Mouse (Mus musculus): ENCODE data around the gene Gm20708.
"Not testable (repeated sequence)": the region's sequence is repeated elsewhere in the genome, so short reads cannot be mapped to it uniquely, and the experiment has no call there.

The Gm20708 gene

GRCm38 (mm10) chr11:117810401-117811046, 1.1 kb downstream of the Gm20708 start:
- in situ Hi-C loops (cut with MboI) = no loop called here

GRCm38 (mm10) chr11:117813867-117814266, 4.4 kb downstream of the Gm20708 start:
- in situ Hi-C loops (cut with MboI) = no loop called here

DNA sequence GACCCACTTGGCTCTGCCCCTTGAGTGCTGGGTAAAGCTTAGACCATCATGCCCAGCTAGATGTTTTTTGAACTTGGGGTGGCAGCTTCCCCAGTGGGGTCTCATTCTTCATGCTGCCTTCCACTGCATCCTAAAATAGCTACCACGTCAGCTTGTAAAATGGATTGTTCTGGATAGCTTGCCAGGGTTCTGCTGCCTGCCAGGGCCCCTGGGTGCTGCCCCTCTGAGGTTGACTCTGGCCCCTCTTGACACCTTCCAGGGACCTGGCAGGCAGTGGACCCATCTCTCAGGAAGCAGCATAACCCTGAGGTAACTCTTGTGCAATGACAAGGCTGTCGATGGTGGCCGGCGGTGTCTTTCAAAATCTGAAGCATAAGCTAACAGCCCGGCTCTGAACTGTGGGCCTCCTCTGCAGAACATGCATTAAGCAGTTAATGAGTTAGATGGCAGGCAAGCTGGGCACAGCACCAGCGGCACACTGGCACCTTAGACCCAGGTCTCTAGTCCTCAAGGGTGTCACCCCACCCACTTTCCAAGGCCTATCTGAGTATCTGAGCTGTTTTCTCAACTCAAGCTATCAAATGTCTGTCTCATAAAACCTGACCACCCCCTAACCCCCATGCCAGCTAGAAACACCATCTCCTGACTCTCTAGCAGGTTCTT, 5.4 kb downstream of the Gm20708 start:
- in situ Hi-C loops (cut with MboI) = no loop called here

DNA sequence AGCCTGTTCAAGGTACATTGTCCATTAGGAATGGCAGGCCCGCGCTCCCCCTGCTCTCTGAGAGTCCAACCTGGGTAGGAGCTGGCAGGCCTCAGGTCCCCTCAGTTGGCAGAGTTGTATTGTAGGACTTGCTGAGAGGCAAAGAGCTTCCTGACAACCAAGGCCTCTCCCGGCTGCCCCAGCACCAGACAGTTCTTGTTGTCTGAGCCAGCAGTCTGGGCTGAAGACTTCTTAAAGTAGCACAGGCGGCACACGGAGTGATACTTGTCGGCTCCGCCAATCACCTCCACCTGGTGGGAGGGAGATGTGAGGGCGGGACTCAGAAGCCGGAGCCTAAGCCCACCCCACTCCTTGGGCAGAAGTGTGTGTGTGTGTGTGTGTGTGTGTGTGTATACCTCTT, 6.4 kb downstream of the Gm20708 start:
- in situ Hi-C loops (cut with MboI) = not testable (repeated sequence)

DNA sequence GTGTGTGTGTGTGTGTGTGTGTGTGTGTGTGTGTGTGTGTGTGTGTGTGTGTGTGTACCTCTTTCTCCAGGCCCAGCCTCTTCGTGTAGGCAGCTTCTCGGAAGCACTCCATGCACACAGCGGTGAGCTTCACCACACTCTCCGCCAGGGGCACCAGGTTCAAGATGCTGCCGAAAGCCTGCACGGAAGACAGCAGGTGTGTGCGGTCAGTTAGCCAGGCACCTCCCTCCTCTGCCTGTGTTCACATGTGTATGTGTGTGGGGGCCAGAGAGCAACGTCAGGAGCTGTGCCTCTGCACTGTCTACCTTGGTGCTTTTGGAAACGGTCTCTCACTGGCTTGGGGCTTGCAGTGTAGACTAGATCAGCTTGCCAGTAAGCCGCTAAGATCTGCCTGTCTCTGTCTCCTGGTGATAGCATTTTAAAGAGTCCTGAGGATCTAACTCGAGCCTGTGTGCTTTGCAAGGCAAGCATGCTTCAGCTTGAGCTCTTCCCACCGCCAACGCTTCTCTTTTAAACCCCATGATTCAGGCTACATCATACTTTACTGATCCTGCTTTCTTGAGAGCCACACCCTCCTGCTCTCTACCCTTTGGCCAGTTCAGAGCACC, 7.0 kb downstream of the Gm20708 start:
- in situ Hi-C loops (cut with MboI) = no loop called here

DNA sequence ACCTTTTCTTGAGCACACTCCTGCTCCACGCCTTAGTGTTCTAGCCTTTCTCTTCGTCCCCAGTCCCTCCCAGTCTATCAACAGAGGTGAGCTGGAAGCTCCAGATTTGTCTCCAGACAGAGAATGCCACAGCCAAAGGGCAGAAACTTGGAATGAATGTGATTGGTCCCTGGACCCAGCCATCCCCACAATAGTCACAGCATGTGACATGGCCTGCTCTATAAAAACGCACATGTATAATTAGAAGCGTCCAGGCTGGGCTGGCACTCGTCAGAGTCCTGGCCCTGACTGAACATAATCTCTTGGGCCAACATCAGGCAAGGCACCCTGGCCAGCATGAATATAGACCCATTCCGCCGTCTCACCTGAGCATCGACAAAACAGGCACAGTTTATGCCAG, 9.6 kb downstream of the Gm20708 start:
- in situ Hi-C loops (cut with MboI) = no loop called here

GRCm38 (mm10) chr11:117820173-117820572, 10.7 kb downstream of the Gm20708 start:
- in situ Hi-C loops (cut with MboI) = loop anchor here (5.0 to 10.0 kb wide), 2 partner anchors 108 to 435 kb away; no protein-coding TSS in a partner anchor

- in situ Hi-C loops (cut with MboI) = loop anchor here (5.0 to 10.0 kb wide), 2 partner anchors 110 to 437 kb away; no protein-coding TSS in a partner anchor
Measured at GRCm38 (mm10) chr11:117821868-117822267, 12.4 kb downstream of the Gm20708 start.

- in situ Hi-C loops (cut with MboI) = loop anchor here (5.0 to 10.0 kb wide), 2 partner anchors 110 to 438 kb away; no protein-coding TSS in a partner anchor
Measured at GRCm38 (mm10) chr11:117822728-117823241, 13.3 kb downstream of the Gm20708 start.

GRCm38 (mm10) chr11:117823411-117823810, 13.9 kb downstream of the Gm20708 start:
- in situ Hi-C loops (cut with MboI) = loop anchor here (5.0 to 10.0 kb wide), 2 partner anchors 111 to 439 kb away; no protein-coding TSS in a partner anchor

DNA sequence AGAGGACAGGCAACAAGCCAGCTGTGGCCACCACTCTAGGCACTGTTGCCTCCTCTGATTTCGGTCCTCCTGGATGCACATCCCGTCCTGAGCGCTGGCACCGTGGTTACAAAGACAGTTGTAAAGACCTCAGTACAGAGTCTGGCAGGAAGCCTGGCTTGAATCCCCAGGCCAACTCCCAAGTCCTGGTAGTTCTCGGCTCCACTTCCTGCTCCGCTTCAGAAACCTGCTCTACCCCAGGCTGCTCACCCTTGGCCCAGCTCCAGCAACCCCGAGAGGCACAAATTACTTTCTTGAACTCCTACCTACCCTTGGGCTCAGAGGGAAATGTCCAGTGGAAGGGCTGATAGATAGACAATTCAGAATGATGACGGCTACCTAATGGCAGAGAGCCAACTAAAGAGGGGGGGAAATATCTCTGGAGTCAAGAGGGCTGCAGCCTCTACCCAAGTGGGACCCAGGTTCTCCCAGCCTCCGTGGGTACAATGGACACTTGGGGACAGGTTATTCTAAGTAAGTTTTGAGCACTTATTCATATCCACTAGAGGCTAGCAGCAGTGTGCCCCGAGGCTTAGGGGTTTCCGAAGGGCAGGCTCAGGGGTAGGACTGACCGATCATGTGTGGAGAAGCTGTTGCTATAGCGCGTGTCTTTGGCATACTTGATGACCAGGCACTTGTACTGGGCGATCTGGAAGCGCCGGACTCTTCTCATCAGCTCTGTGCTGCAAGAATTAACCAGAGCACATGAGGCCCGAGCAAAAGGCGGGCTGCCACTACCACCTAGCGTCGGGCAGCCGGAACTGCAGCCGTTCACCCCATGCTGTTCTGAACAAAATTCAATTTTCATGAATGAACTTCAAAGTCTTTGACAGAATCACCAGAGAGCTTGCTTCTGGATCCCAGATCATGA, 14.8 kb downstream of the Gm20708 start:
- in situ Hi-C loops (cut with MboI) = loop anchor here (5.0 to 10.0 kb wide), 2 partner anchors 112 to 440 kb away; no protein-coding TSS in a partner anchor

DNA sequence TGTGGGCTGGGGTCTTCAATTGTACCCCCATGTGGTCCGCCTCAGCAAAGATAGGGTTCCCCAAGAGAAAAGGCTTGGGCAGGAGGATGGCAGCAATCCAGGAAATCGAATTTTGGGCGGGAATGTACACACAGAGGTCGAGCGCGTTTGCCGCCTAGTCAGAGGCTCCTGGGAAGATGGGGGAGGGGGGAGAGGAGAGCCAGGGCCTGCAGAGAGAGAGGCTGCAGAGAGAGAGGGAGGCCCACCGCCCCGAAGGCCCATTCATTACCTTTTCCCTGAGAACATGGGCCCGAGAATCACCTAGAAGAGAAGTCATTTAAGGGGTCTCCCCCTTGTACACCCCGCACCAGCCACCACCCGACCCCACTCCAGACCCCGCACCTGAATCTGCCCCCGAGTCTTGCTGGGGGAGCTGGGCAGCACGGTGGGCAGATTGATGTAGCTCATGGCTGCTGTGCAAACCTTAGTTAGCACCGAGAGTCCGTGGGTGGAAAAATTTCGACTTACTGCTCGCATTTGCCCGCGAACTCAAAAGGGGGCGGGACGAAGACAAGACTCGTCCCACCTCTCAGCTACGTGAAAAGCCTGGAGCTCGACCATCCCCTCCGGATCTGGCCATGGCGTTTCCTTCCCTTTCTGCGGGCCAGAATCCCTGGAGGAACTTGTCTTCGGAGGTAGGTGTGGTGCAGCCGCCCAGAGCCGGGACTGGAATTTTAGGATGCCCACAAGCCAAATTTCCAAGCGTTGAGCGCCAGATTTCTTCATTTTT, 16.0 kb downstream of the Gm20708 start, which contains the start of the genes Afmid and Tk1:
Gene Afmid (plus strand): TSS at position 592 of the 769 bp plus-strand sequence.
Gene Tk1 (minus strand): TSS at position 760 of the 769 bp plus-strand sequence.
- in situ Hi-C loops (cut with MboI) = loop anchor here (5.0 to 10.0 kb wide), 2 partner anchors 33 to 441 kb away; no protein-coding TSS in a partner anchor

- in situ Hi-C loops (cut with MboI) = loop anchor here (5.0 to 10.0 kb wide), 2 partner anchors 34 to 441 kb away; no protein-coding TSS in a partner anchor
Measured at GRCm38 (mm10) chr11:117826164-117826563, 16.7 kb downstream of the Gm20708 start.

- in situ Hi-C loops (cut with MboI) = loop anchor here (5.0 to 10.0 kb wide), 2 partner anchors 35 to 442 kb away; no protein-coding TSS in a partner anchor
Measured at GRCm38 (mm10) chr11:117826916-117827315, 17.4 kb downstream of the Gm20708 start.

- in situ Hi-C loops (cut with MboI) = loop anchor here (5.0 to 10.0 kb wide), 2 partner anchors 35 to 443 kb away; no protein-coding TSS in a partner anchor
Measured at GRCm38 (mm10) chr11:117827386-117827785, 17.9 kb downstream of the Gm20708 start.

DNA sequence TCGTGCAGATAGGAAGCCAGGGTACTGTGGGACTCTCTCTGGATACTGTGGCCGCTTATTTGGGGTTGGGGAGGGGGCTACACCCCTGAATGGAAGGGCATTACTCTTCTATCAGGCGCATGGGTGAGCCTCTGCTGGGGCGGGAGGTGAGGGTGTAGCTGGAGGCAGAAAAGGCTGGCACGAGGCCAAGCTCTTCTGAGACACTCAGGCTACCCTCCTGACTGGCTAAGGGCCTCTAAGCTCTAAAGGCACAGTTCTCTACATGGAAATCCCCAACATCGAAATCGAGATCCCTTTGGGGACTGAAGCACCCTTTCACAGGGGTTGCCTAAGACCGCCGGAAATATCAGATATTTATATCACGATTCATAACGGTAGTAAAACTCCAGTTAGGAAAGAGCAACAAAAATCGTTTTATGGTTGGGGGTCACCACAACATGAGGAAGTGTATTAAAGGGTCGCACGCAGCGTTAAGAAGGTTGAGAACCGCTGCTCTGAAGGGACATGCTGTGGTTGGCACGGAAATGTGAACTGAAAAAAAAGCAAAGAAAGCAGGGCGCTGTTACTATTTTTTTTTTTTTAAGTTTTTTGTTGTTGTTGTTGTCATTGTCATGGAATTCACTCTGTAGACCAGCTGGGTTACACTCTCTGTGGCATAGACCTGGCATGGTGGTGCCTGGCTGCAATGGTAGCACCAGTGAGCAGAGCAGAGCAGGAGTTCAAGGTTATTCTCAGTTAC, 18.9 kb downstream of the Gm20708 start:
- in situ Hi-C loops (cut with MboI) = loop anchor here (5.0 to 10.0 kb wide), 2 partner anchors 36 to 444 kb away; no protein-coding TSS in a partner anchor

DNA sequence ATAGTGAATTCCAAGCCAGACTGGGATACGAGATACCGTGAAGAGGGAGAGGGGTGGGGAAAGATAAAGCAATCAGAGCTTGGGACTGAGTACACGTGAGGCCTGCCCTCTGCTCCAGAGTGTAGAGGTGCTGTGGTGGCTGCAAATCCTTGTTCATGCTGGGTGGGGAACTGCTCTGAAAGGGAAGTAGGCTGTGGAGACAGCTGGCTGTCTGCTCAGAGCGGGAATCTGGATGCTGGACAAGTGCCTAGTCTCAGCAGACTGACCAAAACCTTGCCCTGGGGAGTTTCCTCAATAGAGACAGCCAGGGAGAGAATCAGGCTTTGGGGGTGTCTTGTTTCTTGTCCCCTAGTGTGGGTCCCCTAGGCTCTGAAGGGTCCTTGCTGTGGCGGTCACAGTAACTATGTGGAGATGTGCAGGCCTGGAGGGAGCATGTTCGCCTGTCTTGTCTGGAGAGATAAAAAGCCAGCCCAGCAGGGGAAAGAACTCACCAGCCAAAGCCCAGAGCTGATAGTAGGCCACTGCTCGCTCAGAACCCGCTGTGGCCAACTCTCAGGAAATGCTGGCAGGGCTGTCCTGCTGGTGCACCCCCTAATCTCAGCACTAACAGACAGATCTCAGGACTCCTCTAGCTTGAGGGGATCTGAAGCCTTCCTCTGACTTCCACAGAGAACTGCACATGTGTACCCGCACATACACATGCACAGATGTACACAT, 19.6 kb downstream of the Gm20708 start:
- in situ Hi-C loops (cut with MboI) = loop anchor here (5.0 to 10.0 kb wide), 2 partner anchors 37 to 444 kb away; no protein-coding TSS in a partner anchor

GRCm38 (mm10) chr11:117829671-117830215, 20.3 kb downstream of the Gm20708 start:
- in situ Hi-C loops (cut with MboI) = loop anchor here (5.0 to 10.0 kb wide), 2 partner anchors 37 to 445 kb away; no protein-coding TSS in a partner anchor

Measured in mature B cell (primary cell).